Mouse (Mus musculus) left cerebral cortex, postnatal 10 days (tissue): ENCODE data around the gene Gpsm2. TPM values are rescaled to one million over a fixed set of nuclear protein-coding genes. Genes with fewer than 3 reads are reported as not detected.

Experiments
- DNase-seq, 2 experiments: peaks; one replicate each; pipeline ENCODE4 v3.0.0; 2021 to 2022; ENCODE audit warnings: low spot score in 2 of 2, mixed read lengths in 1 of 2; ENCODE audit errors: extremely low spot score in 1 of 2
- intact Hi-C: fragments of 180-260 bp; cut with DNase I; formaldehyde crosslinking; loops from one replicate; pipeline ENCODE4 v1.15.1; 2025
- total RNA-seq, 2 experiments: library from RNA; stranded (reverse); gene quantifications; 2 replicates each; pipeline ENCODE4 v1.2.3; 2021

Gpsm2 gene
- 10 to 100 TPM; 12.8 to 13.4 TPM for total RNA-seq

DNA sequence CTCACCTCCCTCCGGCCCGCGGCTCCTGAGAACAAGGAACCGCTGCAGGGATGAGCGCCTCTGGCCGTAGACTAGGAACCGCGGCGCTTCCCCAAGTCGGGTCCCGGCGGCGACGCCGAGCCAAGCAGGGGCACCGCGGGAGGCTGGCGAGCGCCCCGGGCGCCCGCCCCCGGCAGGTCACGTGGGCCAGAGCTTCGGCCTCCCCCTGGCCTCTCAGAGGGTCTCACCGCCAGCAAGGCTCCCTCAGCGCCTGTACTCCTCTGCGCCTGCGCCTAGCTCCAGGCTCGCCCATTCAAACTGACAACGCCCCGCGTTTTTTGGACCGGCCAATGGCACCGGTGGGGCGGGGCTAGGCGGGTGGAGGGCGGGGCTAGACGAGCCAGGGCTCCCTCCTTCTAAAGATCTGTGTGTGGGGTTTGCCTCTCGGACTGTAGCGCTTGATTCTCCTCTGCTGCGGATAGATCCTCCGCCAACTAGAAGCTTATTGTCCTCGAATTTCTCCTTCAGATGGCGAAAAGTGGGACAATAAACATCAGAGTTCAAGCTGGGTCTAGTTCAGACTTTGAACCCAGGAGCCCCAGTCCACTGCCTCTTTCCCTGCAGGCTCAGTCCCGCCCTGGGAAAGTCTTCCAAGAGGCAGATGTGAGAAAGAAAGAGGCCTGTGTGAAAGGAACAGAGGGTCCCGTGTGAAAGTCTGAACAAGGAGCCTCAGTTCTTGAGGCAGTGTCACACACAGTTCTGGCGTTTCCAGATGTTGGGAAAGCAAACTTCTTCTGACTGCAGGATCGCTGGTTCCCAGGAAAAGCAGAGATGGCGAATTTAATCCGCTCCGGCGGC, at the start of gene Gpsm2:
Gpsm2 (minus strand) TSS at position 274 of the 837 bp plus-strand sequence.
- DNase-seq, result peak; percentile 94 to 98
- intact Hi-C loops, result loop anchor here (5.0 kb wide), 2 partner anchors 50 to 105 kb away; no protein-coding TSS in a partner anchor

DNA sequence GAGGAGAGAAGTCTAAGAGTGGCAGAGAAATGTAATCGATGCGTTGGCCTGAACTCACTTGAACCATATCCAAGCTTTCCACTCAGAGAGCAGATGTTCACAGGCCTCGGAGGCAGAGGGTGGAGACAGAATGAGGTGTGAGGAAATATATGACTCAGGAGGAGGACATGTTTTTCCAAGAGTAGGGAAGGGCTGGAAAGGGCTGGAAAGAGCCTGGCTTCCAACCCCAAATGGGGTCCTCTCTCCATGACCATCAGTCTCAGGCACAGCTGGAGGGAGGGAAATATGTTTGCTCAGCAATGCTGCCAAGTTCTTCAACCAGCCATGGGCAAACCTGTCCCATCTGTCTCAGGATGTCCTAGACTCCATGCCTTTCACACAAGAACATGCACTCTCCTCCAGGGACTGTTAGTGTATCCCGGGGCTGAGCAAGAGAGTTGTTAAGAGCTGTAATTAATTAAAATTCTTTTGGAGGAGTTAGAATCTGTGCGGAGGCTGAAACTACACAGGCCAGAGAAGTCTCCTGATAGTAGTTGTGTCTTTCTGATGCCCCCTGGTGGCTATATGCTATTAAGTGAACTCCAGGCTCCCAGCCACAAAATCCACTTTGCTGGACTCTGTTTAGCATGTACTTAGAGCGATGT, 48.7 kb upstream of the Gpsm2 start:
- intact Hi-C loops, result loop anchor here (5.0 kb wide), 2 partner anchors 49 to 69 kb away; partner anchors contain the start of gene Gpsm2
- DNase-seq, result peak; percentile 54 to 72

DNA sequence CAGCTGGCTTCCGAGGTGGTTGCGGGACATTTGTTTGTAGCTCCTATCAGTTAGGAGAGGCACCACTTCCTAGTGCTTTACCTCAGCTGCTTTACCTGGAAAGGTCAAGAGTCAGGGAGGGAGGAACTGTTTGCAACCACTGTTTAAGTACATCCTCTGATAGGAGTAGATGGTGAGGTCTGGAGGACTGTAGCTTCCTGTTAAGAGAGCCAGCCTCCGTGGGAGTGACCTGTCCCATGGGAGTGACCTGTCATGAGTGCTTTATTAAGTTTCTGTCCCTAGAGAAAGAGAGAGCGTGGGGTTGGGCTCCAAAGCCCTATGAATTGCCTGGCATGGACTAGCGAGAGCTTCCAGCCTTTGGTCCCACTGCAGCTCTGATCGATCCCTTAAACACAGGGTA, 47.4 kb upstream of the Gpsm2 start:
- intact Hi-C loops, result no loop called here
- DNase-seq, result no peak

DNA sequence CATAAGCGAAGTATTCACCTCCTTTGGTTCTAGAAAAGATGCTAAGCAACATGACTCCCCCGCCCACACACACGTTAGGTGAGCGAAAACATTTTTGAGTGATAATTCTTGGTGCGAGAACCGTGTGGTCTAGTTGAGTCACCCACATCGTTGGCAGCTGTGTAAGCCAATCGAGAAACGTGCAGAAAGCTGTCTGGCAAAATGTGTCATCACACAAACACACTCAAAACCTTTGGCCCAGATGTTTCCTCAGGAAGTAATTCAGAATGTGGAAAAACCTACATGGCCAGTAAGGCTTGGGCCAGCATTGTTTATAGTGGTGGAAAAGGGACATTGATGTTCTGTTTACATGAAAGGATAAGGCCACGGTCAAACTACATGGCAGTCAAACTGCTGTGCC, 45.3 kb upstream of the Gpsm2 start:
- intact Hi-C loops, result no loop called here
- no peak for DNase-seq

DNA sequence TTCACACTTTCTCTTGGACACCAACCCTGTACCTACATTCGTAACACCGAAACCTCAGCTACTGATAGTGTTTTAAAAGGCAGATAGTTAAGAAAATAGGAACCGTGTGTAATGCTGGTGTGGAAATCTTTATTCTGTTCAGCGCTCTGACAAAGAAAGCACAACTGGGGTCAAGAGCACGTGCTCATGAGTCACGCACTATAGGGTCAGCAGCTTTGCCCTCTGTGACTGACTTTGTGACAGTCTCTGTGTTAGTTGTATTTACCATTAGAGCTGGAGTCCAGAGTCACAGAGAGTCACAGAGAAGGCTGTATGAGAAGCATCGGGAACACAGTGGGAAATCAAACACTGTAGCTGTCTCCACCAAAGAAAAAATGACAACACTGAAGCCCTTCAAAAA, 44.8 kb upstream of the Gpsm2 start:
- DNase-seq, result no peak
- intact Hi-C loops, result no loop called here

DNA sequence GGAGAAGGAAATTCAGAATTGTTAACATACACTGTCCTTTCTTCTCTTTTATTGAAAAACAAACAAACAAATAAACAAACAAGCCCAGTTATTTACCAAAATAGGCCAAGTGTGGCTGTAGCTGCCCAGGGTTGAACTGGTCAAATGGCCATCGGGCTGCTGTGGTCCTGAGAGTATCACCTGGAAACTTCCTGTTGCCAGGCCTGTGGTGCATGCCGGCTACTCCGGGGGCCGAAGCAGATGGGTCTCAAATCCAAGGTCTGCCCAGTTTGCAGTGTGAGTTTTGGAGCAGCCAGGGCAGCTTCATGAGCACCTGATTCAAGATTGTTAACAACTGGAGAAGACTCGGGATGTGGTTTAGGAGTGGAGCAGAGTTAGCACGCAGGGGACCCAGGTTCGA, 43.4 kb upstream of the Gpsm2 start:
- no peak for DNase-seq
- intact Hi-C loops, result no loop called here

DNA sequence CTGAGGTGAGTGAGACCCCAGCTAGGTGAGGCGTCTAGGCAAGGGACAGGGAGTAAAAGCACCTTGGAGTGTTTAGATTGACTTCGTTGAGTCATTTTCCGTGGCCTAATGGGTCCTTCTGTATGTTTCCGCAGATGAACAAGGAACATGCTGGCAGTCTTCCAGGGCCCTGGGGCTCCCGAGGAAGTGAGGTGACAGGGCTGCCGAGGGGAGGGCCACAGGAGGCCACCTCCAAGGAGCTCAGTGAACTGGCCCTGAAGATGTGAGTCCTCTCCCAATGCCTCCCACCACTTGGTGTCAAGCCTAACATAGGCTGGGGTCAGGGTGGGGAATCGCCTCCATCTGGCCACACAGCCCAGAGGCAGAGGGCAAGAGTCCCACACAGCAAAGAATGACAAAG, 42.9 kb upstream of the Gpsm2 start:
- intact Hi-C loops, result no loop called here
- peak in 1 of 2 experiments; percentile 86 for DNase-seq

DNA sequence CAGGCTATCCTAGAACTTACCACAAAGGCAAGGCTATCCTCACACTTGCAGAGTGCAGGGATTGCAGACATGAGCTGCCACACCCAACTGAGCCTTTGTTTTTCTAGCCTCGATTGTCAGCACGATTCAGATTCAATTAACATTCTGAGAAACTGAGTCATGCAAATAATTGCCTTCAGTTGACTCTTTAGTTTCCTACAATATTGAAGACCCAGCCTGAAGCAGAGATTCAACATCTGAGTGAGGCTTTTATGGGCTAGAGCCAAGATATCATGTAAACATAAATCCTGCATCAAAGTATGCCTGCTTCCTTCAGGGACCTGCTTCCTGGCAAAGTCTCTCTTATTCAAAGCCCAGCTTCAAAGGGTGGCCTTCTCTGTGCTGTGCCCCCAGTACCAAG, 41.6 kb upstream of the Gpsm2 start:
- intact Hi-C loops, result no loop called here
- DNase-seq, result no peak

DNA sequence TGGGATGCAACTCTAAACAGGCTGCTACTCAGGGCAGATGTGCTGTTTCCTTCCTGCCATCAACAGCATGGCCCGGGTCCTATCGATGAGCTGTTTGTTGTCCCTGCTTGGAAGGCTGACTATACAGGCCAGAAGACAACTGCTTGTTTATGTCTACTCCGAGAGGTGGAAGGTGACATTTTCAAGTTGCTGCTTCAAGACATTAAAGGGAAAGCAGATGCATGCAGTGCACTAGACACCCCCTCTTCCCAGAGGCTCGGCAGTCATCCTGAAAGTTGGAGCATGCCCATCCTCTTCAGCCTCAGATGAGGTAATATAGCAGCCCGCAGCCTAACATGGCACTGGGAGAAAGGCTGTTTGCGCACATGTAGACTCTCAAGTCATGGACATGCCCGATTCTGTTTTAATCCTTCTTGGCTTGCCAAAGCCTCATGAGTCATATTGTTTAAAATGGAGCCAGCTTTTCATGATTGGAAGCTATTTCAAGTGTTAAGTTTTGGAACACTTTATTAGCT, 40.5 kb upstream of the Gpsm2 start:
- intact Hi-C loops, result no loop called here
- peak in 1 of 2 experiments; percentile 48 for DNase-seq

DNA sequence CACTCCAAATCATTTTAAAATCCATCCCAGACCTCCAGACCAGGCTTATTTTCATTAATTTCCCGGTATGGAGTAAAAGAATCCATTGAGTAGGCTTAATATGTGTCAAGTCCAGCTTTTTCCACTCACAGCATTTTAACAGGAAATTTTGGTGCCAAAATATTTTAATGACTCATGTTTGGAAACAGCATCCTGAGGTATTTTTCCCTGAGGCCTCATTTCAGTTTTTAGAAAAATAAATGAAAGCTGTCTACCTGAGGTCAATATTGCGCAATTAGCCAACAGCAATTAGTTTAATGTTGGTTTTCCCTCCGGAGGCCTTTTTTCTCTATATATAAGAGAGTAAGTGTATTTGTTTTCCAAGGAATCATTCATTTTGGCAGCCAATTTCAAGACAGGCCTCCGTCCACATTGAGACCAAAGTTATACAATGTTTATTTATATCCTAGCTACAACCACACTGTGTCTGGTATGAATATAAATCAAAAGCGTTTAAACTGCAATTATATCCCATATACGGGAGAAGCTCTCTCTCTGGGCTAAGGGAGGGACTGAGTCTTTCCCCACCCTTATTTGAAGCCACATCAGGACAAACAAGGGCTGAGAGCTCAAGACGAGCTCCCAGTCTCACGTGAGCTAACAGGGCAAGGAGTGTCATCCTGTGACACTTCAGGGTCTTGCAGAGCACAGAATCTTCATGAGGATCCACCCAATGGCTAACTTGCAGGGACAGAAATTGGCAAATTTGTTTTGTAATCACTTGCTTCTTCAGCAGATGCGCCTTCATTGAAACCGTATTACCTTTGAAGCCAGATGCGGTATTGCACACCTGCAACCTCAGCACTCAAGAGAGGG, 37.7 kb upstream of the Gpsm2 start:
- no peak for DNase-seq
- intact Hi-C loops, result no loop called here

DNA sequence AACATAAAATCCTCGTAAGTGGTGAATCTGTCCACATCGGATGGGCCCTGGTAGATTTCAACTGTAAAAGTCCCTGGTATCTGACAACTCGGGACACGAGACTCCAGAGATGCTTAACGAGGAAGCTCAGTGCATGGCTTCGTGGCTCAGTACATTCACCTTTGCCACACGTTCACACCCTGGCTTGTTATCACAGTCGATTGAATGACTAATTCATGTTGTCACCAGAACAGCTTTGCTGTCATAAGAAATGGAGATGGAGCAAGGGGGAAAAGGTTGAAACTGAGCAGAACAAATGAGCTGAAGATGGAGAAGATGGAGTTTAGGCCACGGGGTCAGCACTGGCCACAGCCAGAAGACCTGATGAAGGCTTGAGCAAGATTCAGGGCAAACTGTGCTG, 35.5 kb upstream of the Gpsm2 start:
- intact Hi-C loops, result no loop called here
- no peak for DNase-seq

DNA sequence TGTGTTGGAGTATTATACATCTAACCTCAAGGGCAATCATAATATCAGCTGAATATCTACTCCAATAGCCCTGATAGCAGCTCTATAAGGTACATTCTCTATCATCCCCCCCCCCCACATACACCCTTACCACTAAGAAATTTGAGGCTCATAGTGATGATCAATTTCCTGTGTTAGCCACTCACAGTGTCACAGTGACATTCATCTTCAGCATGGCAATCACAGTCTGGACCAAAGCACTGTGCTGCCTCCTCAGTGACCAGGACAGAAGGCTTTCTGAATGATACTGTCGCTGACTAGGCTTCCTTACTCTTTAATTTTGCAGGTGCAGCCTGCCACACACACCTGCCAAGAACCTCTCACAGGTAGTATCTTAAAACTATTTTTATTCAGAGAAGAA, 34.0 kb upstream of the Gpsm2 start:
- no peak for DNase-seq
- intact Hi-C loops, result no loop called here

DNA sequence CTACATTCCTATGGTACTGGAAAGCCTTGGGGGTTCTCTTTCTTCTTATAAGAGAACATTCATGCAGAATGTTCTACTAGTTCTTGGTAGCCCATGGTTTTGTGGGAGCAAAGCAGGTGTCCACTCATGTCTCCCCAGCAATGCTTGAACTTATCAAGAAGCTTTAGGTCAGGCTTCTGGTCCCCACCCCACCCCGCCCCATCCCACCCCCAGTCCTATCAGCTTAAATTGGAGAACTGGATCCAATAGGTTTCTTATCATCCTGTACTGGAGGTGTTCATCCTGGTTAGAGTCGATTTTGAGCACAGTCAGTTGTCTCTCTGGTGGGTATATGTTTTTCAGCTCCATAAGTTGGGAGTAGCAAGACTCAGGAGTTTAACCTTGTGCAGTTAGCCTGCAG, 33.4 kb upstream of the Gpsm2 start:
- intact Hi-C loops, result no loop called here
- DNase-seq, result no peak

DNA sequence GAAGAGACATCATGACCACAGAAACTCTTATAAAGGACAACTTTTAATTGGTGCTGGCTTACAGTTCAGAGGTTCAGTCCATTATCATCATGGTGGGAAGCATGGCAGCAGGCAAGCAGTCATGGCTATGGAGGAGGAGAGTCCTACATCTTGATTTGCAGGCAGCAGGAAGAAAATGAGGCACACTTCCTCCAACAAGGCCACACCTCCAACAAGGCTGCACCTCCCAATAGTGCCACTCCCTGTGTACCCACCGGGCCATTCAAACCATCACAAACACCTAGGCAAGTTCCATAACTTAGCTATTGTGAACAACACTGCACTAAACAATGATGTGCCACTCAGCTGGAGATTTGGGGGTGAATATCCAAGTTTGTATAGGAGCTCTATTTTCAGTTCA, 32.4 kb upstream of the Gpsm2 start:
- intact Hi-C loops, result no loop called here
- DNase-seq, result no peak

- DNase-seq, result no peak
These were observed 29.6 kb upstream of the Gpsm2 start for GRCm38 (mm10) chr3:108751691-108752090.

DNA sequence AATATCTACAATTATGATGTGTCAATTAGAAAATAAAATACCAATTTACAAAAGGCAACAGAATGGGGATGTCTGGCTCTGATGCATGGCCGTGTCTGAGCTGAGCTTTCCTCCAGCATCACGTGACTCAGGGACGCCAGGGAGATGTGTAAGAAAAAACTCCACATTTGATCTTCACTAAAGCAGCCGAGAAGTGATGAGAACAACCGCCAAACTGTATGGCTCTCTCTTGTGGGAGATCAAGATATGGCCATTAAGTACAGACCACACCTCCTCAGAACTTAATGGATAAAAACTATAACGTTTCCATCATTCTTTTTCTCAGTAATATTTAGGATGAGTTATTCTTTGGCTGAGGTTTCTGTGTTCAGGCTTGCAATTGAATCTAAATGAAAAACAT, 29.0 kb upstream of the Gpsm2 start:
- intact Hi-C loops, result no loop called here
- DNase-seq, result no peak

More at GRCm38 (mm10) chr3:108751691-108752090, 29.6 kb upstream of the Gpsm2 start:
- intact Hi-C loops, result no loop called here

GRCm38 (mm10) chr3:108744060-108744459, 22.0 kb upstream of the Gpsm2 start:
- no peak for DNase-seq
- intact Hi-C loops, result no loop called here

DNA sequence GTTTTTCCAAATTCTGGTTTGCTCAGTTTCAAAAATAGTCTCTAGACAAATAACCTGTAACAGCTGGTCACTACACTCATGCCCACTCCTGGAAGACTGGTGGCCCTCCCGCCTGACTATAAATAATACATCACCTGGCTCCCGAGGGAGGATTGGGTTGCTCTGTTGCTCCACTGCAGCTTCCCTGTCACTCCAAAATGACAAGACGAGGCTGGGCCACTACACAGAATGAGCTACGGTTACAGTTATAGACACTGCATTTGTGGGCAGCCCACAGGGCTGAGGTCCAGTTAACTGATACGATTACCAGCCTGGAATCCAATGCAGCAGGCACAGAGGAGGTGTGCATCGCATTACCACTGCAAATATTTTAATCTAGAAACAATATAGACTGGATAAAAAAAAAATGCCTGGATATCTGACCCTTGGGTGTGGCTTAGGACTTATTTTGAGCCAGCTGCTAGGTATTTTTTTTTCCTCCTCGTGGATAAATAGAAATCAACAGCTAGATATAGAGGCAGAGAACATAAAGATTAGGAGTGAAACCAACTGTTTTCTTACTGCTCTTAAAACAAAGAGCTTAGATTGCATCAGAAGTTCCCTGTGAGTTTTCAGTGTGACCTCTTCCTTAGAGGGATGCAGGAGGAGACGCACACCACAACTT, 17.1 kb upstream of the Gpsm2 start, which contains the start of gene Aknad1:
Aknad1 (plus strand) TSS at position 614 of the 664 bp plus-strand sequence.
- intact Hi-C loops, result no loop called here

DNA sequence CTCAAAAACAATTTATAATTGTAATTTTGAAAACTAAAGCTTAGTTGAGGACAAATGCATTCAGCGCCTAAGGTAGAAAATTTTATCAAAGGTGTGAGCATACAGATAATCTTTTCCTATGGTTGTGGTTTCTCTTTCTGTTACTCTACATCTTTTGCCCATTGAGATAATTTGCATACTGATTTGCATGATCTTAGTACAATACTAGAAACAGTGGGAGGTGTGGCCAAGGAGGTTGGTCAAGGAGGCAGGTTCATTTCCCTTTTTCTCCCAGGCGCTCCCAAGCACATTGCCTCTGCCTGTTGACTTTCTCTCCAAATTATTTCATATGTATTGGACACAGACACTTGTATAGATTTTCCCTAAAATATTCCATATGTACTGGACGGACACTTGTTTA, 15.7 kb upstream of the Gpsm2 start:
- intact Hi-C loops, result no loop called here
- DNase-seq, result no peak

More for the DNA sequence above, 17.1 kb upstream of the Gpsm2 start, which contains the start of gene Aknad1:
- DNase-seq, result no peak
